Mouse (Mus musculus): ENCODE data around the gene 4921539E11Rik.

DNA sequence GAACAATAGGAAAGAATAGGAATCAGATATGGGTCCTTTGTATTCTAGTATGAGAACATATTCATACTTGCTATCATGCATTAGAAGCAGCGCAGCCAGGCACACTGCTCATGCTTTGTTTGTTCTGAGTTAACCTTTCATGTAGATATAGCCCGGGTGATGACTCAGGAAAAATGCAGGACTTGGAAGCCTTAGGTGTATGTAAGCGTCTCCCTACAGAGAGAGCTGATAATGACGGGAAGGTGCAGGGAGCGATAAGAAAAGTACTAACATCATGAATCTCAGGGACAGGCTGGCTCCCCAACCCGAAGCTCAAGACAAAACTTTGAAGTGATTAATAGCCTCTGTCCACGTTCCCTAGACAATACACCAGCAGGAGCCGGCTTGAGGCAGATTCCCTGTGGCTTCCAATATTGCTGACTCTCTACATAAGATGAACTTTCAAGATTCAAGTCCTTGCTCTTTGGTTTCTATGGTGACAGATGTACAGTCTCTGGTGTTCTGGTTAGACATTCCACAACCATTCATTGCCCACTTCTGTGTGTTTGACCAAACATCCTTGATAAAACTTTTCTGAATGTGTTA is 26.8 kb downstream of the 4921539E11Rik start:
- TF ChIP-seq CTCF (conservative IDR thresholded peaks at IDR 0.05; ENCODE audit: insufficient read depth, insufficient read length, low read depth, low read length) = no peak
- TF ChIP-seq POLR2A (IDR thresholded peaks at IDR 0.05; ENCODE audit: low read depth, low read length) = no peak

Data from kidney, adult 2 months (tissue).